Mouse (Mus musculus) lung, postnatal 0 days (tissue): ENCODE data around the gene Rab11fip2. TPM values are rescaled to one million over a fixed set of nuclear protein-coding genes. Genes with fewer than 3 reads are reported as not detected.

ENCODE experiments used
- ATAC-seq: fragments of 200-750 bp; cut with Nextera tagmentation; 2 replicates; pipeline ENCODE4 v1.8.0; 2017; ENCODE audit warnings: moderate library complexity
- DNase-seq: peaks from one replicate; pipeline ENCODE4 v3.0.0-alpha.2; 2016; ENCODE audit warnings: low spot score
- H3K27ac ChIP-seq: fragments of 300-500 bp; sonication (generic); 2 replicates; pipeline ENCODE4 v1.5.1; 2014; ENCODE audit warnings: antibody characterized with exemption, mild to moderate bottlenecking, low read length, mixed read lengths
- H3K27me3 ChIP-seq: fragments of 300-500 bp; sonication (generic); replicated peaks from 2 replicates; pipeline ENCODE4 v1.6.1; 2014; ENCODE audit warnings: low read length, mixed read lengths; ENCODE audit not compliant: insufficient read depth
- H3K36me3 ChIP-seq: fragments of 300-500 bp; sonication (generic); 2 replicates; pipeline ENCODE4 v1.6.1; 2014; ENCODE audit warnings: low read length, mixed read lengths; ENCODE audit not compliant: insufficient read depth
- H3K4me1 ChIP-seq: fragments of 300-500 bp; sonication (generic); 2 replicates; pipeline ENCODE4 v1.6.1; 2014; ENCODE audit warnings: antibody characterized with exemption, low read depth, low read length, mixed read lengths; ENCODE audit not compliant: insufficient read depth
- H3K4me2 ChIP-seq: fragments of 300-500 bp; sonication (generic); replicated peaks from 2 replicates; pipeline ENCODE4 v1.6.1; 2014; ENCODE audit warnings: low read depth, mild to moderate bottlenecking, low read length, moderate library complexity, mixed read lengths
- H3K4me3 ChIP-seq: fragments of 300-500 bp; sonication (generic); 2 replicates; pipeline ENCODE4 v1.5.1; 2014; ENCODE audit warnings: low read depth, low read length
- H3K9ac ChIP-seq: fragments of 300-500 bp; sonication (generic); replicated peaks from 2 replicates; pipeline ENCODE4 v1.6.1; 2014; ENCODE audit warnings: low read depth, mild to moderate bottlenecking
- H3K9me3 ChIP-seq: fragments of 300-500 bp; sonication (generic); 2 replicates; pipeline ENCODE4 v1.6.1; 2016; ENCODE audit warnings: low read length, mixed read lengths
- CTCF ChIP-seq: IDR thresholded peaks from 2 replicates; pipeline ENCODE4 v1.5.1; 2016; ENCODE audit warnings: antibody characterized with exemption, mild to moderate bottlenecking
- EP300 ChIP-seq: IDR thresholded peaks from 2 replicates; pipeline ENCODE4 v1.6.1; 2016; ENCODE audit warnings: antibody characterized with exemption, mild to moderate bottlenecking, control low read depth
- WGBS: fragments of 180-500 bp; shearing (Covaris S2); extraction: QIAGEN DNeasy Blood & Tissue Kit; methylation state at CpG from one replicate; pipeline ENCODE4 v1.1.7; 2014; 5-methylcytosine and 5-hydroxymethylcytosine counted together
- polyA plus RNA-seq: library from polyadenylated mRNA; unstranded; fragments of >200 nt; fragmentation: Nextera tagmentation; extraction: Ambion mirVana; gene quantifications from 2 replicates; pipeline ENCODE4 v1.2.1, GENCODE M21; 2015

The Rab11fip2 gene
- polyA plus RNA-seq, 1 experiment from 2014 or later, result 4.9 TPM

DNA sequence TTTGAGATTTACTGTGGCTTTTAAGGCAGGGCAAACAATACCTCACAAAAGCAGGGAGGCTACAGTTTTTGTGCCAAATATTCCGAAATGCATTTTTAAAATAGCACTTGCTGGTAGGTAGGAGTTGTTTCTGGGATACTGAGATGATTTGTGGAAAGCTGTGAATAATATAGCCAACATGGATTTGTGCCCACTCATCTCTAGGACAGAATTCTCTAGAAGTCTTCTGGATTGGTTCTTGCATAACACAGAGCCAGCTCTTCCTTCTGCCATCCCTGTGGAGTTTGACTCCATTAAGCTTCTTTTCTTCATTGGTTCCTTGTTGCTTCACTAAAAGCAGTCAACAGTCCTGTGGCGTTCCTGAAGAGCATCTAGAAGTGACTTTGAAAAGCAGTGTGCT is 58.2 kb downstream of the Rab11fip2 start:
- ATAC-seq (no peak), DNase-seq (no peak)
- no peak overlapping the region for H3K4me2 ChIP-seq
- H3K9me3 ChIP-seq, result no peaks in the 10 kb centered on the region
- H3K4me3 ChIP-seq, result no peak overlapping the region
- H3K4me1 ChIP-seq, result no peaks in the 10 kb centered on the region
- 77% methylated on average over 2 of the region's 2 CpGs for WGBS
- H3K27me3 ChIP-seq, result no peaks in the 10 kb centered on the region
- H3K36me3 ChIP-seq, result no peaks in the 10 kb centered on the region
- no peak overlapping the region for H3K27ac ChIP-seq
- no peak for TF ChIP-seq CTCF
- TF ChIP-seq EP300, result no peak
- H3K9ac ChIP-seq, result no peak overlapping the region

DNA sequence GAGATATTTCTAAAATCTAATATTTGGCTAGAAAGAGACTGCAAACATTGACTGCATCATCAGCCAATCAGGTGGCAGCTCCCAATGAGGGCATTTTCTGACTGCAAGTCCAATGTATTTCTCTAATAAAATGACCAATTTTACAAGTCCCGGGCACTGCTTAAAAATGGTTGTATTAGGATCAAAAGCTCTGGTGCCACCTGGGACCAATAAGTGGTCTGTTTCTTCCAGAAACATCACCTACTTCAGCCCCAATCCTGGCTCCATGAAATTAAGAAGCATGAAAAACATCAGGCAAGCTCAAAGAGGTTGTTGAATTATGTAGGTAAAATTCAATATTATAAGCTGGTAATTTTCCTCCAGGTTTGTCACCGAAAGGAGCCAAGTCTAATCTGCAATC is 66.2 kb downstream of the Rab11fip2 start:
- no peak for ATAC-seq
- Histone ChIP-seq H3K4me3 (no peak overlapping the region), H3K27ac (no peak overlapping the region), H3K9me3 (no peaks in the 10 kb centered on the region), H3K9ac (no peak overlapping the region), H3K36me3 (no peaks in the 10 kb centered on the region), H3K4me2 (no peak overlapping the region), H3K27me3 (no peaks in the 10 kb centered on the region), H3K4me1 (no peaks in the 10 kb centered on the region)
- no peak for TF ChIP-seq CTCF
- TF ChIP-seq EP300, result no peak
- WGBS, result 83% methylated on average over 2 of the region's 2 CpGs
- DNase-seq, result no peak

DNA sequence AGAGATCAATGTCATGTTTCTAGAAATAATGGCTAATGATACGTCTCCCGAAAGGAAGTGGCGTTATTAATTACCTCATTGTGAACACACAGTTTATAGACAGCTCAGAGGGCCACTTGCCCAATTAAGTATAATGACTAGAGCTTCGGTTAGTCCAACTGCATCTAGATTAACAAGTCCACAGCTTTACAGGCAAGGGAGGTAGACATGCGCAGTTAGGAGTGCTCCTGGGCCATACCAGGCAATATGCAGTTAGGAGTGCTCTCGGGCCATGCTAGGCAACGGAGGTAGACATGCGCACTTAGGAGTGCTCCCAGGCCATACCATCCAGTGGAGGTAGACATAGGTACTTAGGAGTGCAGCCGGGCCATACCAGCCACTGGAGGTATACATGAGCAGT is 76.8 kb downstream of the Rab11fip2 start:
- ATAC-seq (no peak), DNase-seq (no peak)
- no peak for TF ChIP-seq CTCF
- TF ChIP-seq EP300, result no peak
- Histone ChIP-seq H3K9me3 (no peaks in the 10 kb centered on the region), H3K9ac (no peak overlapping the region), H3K4me1 (no peaks in the 10 kb centered on the region), H3K4me3 (no peak overlapping the region), H3K27me3 (no peaks in the 10 kb centered on the region), H3K36me3 (no peaks in the 10 kb centered on the region), H3K4me2 (no peak overlapping the region), H3K27ac (no peak overlapping the region)
- 85% methylated on average over 9 of the region's 9 CpGs for WGBS

DNA sequence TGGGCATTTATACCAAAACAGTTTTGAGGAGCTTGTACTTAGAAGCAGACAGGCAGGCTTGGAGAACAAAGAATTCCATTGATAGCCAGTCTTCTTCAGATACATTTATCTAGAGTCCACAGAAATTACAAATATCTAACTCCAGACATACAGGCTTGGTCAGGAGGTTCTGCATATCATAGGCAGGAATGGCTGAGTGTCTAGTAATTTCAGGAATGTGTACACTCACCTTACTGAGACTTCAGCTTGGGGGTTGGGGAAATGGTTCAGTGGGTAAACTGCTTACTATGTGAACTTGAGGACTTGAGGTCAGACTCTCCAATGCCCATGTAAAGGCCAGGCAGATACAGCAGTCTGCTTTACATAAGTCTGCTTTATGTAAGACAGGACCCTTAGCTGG is 81.0 kb downstream of the Rab11fip2 start:
- Histone ChIP-seq H3K4me1 (no peaks in the 10 kb centered on the region), H3K4me3 (no peak overlapping the region), H3K9me3 (no peaks in the 10 kb centered on the region), H3K27ac (no peak overlapping the region), H3K27me3 (no peaks in the 10 kb centered on the region), H3K4me2 (no peak overlapping the region), H3K36me3 (no peaks in the 10 kb centered on the region), H3K9ac (no peak overlapping the region)
- peak; percentile 78 for ATAC-seq
- TF ChIP-seq CTCF (no peak), EP300 (peak; percentile 96)
- DNase-seq, result peak; percentile 36

DNA sequence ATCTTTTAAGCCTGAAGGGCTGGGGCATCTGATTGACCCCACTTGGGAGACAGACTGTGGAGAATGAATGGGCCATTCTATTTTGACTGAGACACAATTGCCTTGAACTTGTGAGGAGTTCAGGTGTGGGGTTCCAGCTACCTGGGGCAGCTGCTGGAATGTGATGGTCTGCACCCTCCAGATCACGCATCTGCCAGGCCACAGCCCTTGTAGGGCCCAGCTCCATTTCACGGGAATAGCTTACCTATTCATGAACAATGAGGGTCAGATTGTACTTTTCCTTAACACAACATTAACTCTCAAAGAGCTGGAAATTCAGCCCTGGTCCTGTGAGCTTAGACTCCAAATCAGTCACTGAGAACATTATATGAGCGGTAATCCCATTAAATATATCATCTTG is 82.7 kb downstream of the Rab11fip2 start:
- Histone ChIP-seq H3K9me3 (no peaks in the 10 kb centered on the region), H3K4me3 (no peak overlapping the region), H3K4me2 (no peak overlapping the region), H3K36me3 (no peaks in the 10 kb centered on the region), H3K27ac (no peak overlapping the region), H3K9ac (no peak overlapping the region), H3K4me1 (no peaks in the 10 kb centered on the region), H3K27me3 (no peaks in the 10 kb centered on the region)
- no peak for TF ChIP-seq EP300
- no peak for TF ChIP-seq CTCF
- ATAC-seq, result no peak
- 66% methylated on average over 3 of the region's 3 CpGs for WGBS
- DNase-seq, result no peak

DNA sequence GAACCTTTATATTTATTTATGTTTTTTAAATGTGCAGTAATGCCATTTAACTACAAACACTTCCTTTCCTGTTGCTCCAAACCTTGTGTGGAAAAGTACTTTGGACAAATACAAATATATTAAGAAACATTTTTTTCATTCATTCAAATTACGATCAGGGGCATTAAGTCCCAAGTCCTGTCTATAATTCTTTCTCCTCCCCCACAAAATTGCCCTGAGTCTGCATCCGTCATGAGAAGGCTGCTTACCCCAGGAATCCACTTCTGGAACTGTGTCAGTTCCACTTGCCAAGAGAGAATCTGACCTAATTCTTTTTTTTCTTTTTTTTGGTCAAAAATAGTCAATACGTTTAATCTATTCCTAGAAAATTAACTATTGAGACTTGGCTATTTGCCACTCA is 90.4 kb downstream of the Rab11fip2 start:
- 51% methylated on average over 3 of the region's 3 CpGs for WGBS
- DNase-seq, result no peak
- H3K9me3 ChIP-seq, result no peaks in the 10 kb centered on the region
- no peak overlapping the region for H3K27ac ChIP-seq
- H3K4me2 ChIP-seq, result no peak overlapping the region
- no peak overlapping the region for H3K9ac ChIP-seq
- TF ChIP-seq EP300, result no peak
- TF ChIP-seq CTCF, result no peak
- H3K4me3 ChIP-seq, result no peak overlapping the region
- no peaks in the 10 kb centered on the region for H3K27me3 ChIP-seq
- ATAC-seq, result no peak
- no peaks in the 10 kb centered on the region for H3K36me3 ChIP-seq
- H3K4me1 ChIP-seq, result no peaks in the 10 kb centered on the region
